Mouse (Mus musculus) forebrain, embryonic 11.5 days (tissue): ENCODE measurements around the gene Camk2n1. TPM values are rescaled to one million over a fixed set of nuclear protein-coding genes. Genes with fewer than 3 reads are reported as not detected.

Experiments used
- ATAC-seq: fragments of 200-750 bp; cut with Nextera tagmentation; replicated peaks from 2 replicates; pipeline ENCODE4 v1.8.0; 2017; ENCODE audit warnings: moderate TSS enrichment; ENCODE audit not compliant: low FRiP score
- DNase-seq: peaks from one replicate; pipeline ENCODE4 v3.0.0-alpha.2; 2017; ENCODE audit warnings: low spot score
- H3K27ac ChIP-seq: fragments of 300-500 bp; sonication (generic); 2 replicates; pipeline ENCODE4 v1.5.1; 2014; ENCODE audit warnings: low read depth, low read length
- H3K27me3 ChIP-seq: fragments of 300-500 bp; sonication (generic); 2 replicates; pipeline ENCODE4 v1.6.1; 2014; ENCODE audit warnings: mild to moderate bottlenecking, low read length, mixed read lengths; ENCODE audit not compliant: control insufficient read depth, insufficient read depth
- H3K36me3 ChIP-seq: fragments of 300-500 bp; sonication (generic); 2 replicates; pipeline ENCODE4 v1.6.1; 2014; ENCODE audit warnings: mild to moderate bottlenecking, low read length, moderate library complexity, mixed read lengths; ENCODE audit not compliant: control insufficient read depth, insufficient read depth
- H3K4me1 ChIP-seq: fragments of 300-500 bp; sonication (generic); replicated peaks from 2 replicates; pipeline ENCODE4 v1.6.1; 2014; ENCODE audit warnings: low read length, mixed read lengths; ENCODE audit not compliant: control insufficient read depth, insufficient read depth
- H3K4me2 ChIP-seq: fragments of 300-500 bp; sonication (generic); 2 replicates; pipeline ENCODE4 v1.6.1; 2014; ENCODE audit warnings: low read depth, mild to moderate bottlenecking, low read length, moderate library complexity, mixed read lengths; ENCODE audit not compliant: severe bottlenecking
- H3K4me3 ChIP-seq: fragments of 300-500 bp; sonication (generic); 2 replicates; pipeline ENCODE4 v1.5.1; 2014; ENCODE audit warnings: low read depth, low read length
- H3K9ac ChIP-seq: fragments of 300-500 bp; sonication (generic); 2 replicates; pipeline ENCODE4 v1.6.1; 2014; ENCODE audit warnings: low read length
- H3K9me3 ChIP-seq: fragments of 300-500 bp; sonication (generic); 2 replicates; pipeline ENCODE4 v1.6.1; 2016; ENCODE audit warnings: low read length, mixed read lengths; ENCODE audit not compliant: control insufficient read depth
- WGBS: fragments of 180-500 bp; shearing (Covaris S2); extraction: QIAGEN DNeasy Blood & Tissue Kit; methylation state at CpG from one replicate; pipeline ENCODE4 v1.1.7; 2014; 5-methylcytosine and 5-hydroxymethylcytosine counted together
- polyA plus RNA-seq: library from polyadenylated mRNA; unstranded; fragments of >200 nt; fragmentation: Nextera tagmentation; extraction: Ambion mirVana; gene quantifications from 2 replicates; pipeline ENCODE4 v1.2.1, GENCODE M21; 2014

Gene Camk2n1
- polyA plus RNA-seq, 1 experiment from 2014 or later = 2.5 TPM

- WGBS = 4% methylated on average over 19 of the region's 19 CpGs
- Histone ChIP-seq H3K27ac (no peak overlapping the region; the same call in 1 of the 2 replicates), H3K4me3 (peak overlapping the region; percentile 79), H3K4me2 (peak overlapping the region; percentile 78), H3K9me3 (no peaks in the 10 kb centered on the region), H3K9ac (no peak overlapping the region), H3K36me3 (no peaks in the 10 kb centered on the region), H3K27me3 (peaks cover 32% of the 10 kb centered on the region), H3K4me1 (peaks cover 20% of the 10 kb centered on the region)
- DNase-seq (peak; percentile 71), ATAC-seq (peak; percentile 26)
These were observed 889 bp upstream of the Camk2n1 start for GRCm38 (mm10) chr4:138453097-138453752.

DNA sequence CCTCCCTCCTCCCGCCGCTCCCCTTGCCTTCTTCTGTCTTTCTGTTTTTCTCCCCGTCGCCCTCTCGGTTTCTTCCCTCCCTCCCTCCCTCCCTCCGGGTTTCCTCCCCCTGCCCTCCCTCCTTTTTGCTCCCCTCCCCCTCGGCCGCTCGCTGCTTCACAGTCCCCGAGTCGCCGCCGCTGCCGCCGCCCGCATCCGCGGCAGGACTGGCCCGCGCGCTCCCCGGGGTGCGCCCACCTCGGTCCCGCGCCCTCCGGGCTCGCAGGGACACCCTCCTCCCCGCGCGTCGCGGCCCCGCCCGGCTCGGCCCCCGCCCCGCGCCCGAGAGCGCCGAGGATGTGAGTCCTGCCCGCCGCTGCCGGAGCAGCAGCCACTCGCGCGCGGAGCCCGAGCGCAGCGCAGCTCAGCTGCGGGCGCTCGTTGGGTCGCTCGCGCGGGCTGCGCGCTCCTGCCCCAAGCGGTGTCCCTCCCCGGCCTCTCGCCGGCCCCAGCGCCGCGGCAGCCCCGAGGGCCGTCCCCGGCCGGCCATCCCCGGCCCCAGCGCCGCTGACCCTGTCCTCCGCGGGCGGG, 542 bp downstream of the Camk2n1 start:
- Histone ChIP-seq H3K27me3 (peaks cover 32% of the 10 kb centered on the region), H3K9me3 (no peaks in the 10 kb centered on the region), H3K27ac (peak overlapping the region; percentile 53), H3K4me1 (peaks cover 20% of the 10 kb centered on the region), H3K9ac (peak overlapping the region; percentile 77), H3K4me2 (peak overlapping the region; percentile 78), H3K4me3 (peak overlapping the region; percentile 79), H3K36me3 (no peaks in the 10 kb centered on the region)
- DNase-seq (peak; percentile 86), ATAC-seq (peak; percentile 50)
- WGBS = under 1% methylated on average over 73 of the region's 78 CpGs

DNA sequence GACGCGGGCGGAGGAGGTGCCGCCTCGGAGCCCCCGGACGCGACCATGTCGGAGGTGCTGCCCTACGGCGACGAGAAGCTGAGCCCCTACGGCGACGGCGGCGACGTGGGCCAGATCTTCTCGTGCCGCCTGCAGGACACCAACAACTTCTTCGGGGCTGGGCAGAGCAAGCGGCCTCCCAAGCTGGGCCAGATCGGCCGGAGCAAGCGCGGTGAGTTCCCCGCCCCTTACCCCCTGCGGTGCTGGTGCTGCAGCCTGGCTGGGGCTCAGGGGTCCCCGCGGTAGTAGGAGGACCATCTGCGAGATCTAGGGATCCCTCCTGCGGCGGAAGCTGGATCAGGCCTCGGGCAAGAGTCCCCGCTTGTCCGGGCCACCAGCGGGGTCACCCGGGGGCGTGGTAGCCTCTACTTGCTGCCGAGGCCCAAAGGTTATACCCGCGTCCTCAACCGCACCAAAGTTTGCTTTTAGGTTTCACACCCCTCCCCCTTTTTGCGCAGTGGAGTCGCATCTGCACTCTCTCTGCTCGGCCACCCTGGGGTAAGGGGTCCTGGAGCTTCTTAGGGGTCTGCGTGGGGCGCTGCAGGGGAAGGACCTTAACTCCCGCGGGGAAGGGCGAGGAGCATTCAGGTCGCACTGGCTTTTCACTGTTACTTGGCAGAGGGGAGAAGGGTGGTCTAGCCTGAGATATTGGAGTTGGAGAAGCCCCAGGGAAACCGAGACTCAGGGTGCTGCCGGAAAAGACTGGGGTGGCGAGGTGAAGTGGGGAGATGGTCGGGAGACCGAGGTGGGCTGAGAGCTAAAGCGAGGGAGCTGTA, 1.2 kb downstream of the Camk2n1 start:
- DNase-seq = peak; percentile 75
- peaks cover 32% of the 10 kb centered on the region for H3K27me3 ChIP-seq
- H3K9me3 ChIP-seq = no peaks in the 10 kb centered on the region
- peak overlapping the region; percentile 53; the same call in 1 of the 2 replicates for H3K27ac ChIP-seq
- H3K4me3 ChIP-seq = peak overlapping the region; percentile 79
- under 1% methylated on average over 58 of the region's 58 CpGs for WGBS
- peak; percentile 40; the same call in 1 of the 2 replicates for ATAC-seq
- H3K4me2 ChIP-seq = peak overlapping the region; percentile 78
- peaks cover 20% of the 10 kb centered on the region for H3K4me1 ChIP-seq
- H3K36me3 ChIP-seq = no peaks in the 10 kb centered on the region
- peak overlapping the region; percentile 77 for H3K9ac ChIP-seq

DNA sequence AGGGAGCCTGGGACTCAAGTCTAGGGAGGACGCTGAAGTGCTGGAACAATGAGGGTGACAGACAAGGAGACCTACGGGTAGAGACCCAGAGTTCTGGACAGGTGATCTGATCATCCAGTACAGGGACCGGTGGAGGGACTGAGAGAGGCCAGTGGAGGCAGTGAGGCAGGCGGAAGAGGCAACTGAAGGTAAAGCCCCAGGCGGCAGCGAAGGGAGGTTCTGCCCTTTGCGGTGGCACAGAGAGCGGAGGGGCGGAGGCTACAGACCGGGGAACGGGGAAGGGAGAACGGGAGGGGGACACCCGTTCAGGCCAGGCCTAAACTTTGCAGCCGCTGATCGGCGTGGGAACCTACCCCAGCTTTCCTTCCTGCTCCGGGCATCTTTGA, 1.8 kb downstream of the Camk2n1 start:
- no peak for DNase-seq

DNA sequence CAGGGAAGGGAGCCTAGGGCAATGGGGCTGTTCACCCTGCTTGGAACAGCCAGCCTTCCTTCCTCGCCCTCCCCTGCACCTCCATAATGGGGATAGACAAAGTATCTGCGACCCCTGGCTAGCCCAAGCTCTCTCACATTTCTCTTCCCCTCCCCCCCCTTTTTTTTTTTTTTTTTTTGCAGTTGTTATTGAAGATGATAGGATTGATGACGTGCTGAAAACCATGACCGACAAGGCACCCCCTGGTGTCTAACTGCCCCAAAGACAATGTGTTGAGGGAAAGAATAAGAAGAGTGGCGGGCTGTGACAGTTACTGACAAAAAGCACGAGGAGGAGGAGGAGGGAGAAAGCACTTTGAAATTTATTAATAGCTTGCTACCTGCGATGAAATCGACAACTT, 2.4 kb downstream of the Camk2n1 start:
- H3K4me1 ChIP-seq = peaks cover 20% of the 10 kb centered on the region
- no peak for ATAC-seq
- peaks cover 31% of the 10 kb centered on the region for H3K27me3 ChIP-seq
- H3K4me3 ChIP-seq = peak overlapping the region; percentile 79
- H3K4me2 ChIP-seq = peak overlapping the region; percentile 78
- H3K27ac ChIP-seq = no peak overlapping the region
- H3K36me3 ChIP-seq = no peaks in the 10 kb centered on the region
- peak overlapping the region; percentile 77 for H3K9ac ChIP-seq
- H3K9me3 ChIP-seq = no peaks in the 10 kb centered on the region
- DNase-seq = no peak
- WGBS = 6% methylated on average over 8 of the region's 8 CpGs

More for the DNA sequence above, 1.8 kb downstream of the Camk2n1 start:
- peak overlapping the region; percentile 77 for H3K9ac ChIP-seq
- no peak for ATAC-seq
- peak overlapping the region; percentile 78 for H3K4me2 ChIP-seq
- peaks cover 20% of the 10 kb centered on the region for H3K4me1 ChIP-seq
- 1% methylated on average over 17 of the region's 17 CpGs for WGBS
- H3K27me3 ChIP-seq = peaks cover 32% of the 10 kb centered on the region
- H3K27ac ChIP-seq = no peak overlapping the region
- no peaks in the 10 kb centered on the region for H3K9me3 ChIP-seq
- no peaks in the 10 kb centered on the region for H3K36me3 ChIP-seq
- peak overlapping the region; percentile 79 for H3K4me3 ChIP-seq

- H3K4me1 ChIP-seq = peaks cover 20% of the 10 kb centered on the region
- no peaks in the 10 kb centered on the region for H3K9me3 ChIP-seq
- 0 out of 2 replicates have a peak overlapping the region, but pooled peaks have one; percentile 79 for H3K4me3 ChIP-seq
- no peak overlapping the region for H3K27ac ChIP-seq
- no peaks in the 10 kb centered on the region for H3K36me3 ChIP-seq
- H3K27me3 ChIP-seq = peaks cover 26% of the 10 kb centered on the region
- H3K9ac ChIP-seq = no peak overlapping the region
- no peak for ATAC-seq
- 57% methylated on average over 4 of the region's 4 CpGs for WGBS
- DNase-seq = no peak
- H3K4me2 ChIP-seq = no peak overlapping the region; the same call in 1 of the 2 replicates
These were observed 3.0 kb downstream of the Camk2n1 start for GRCm38 (mm10) chr4:138457091-138457490.

DNA sequence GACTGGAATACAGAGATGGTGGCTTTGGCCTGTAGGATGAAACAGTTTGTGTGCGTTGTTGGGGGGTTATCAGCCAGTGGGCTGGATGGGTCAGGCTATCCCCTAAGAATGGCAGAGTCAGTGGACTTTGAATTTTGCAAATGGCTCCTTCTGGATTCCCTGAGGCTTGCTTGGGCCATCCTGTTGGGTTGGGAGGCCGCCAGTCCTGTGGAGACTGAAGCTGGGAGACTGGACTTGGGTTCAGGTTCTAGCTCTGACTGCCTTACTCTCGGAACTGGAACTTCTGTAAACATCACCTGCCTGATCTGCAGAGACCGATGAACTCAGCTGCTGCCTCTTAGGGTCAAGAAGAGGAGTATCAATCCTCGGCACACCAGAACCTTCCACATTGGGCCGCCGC, 4.1 kb downstream of the Camk2n1 start:
- peaks cover 17% of the 10 kb centered on the region for H3K4me1 ChIP-seq
- DNase-seq (no peak), ATAC-seq (no peak)
- no peaks in the 10 kb centered on the region for H3K9me3 ChIP-seq
- H3K36me3 ChIP-seq = no peaks in the 10 kb centered on the region
- no peak overlapping the region for H3K4me2 ChIP-seq
- no peak overlapping the region for H3K4me3 ChIP-seq
- H3K27me3 ChIP-seq = peaks cover 16% of the 10 kb centered on the region
- H3K9ac ChIP-seq = no peak overlapping the region
- no peak overlapping the region for H3K27ac ChIP-seq
- 82% methylated on average over 7 of the region's 7 CpGs for WGBS

DNA sequence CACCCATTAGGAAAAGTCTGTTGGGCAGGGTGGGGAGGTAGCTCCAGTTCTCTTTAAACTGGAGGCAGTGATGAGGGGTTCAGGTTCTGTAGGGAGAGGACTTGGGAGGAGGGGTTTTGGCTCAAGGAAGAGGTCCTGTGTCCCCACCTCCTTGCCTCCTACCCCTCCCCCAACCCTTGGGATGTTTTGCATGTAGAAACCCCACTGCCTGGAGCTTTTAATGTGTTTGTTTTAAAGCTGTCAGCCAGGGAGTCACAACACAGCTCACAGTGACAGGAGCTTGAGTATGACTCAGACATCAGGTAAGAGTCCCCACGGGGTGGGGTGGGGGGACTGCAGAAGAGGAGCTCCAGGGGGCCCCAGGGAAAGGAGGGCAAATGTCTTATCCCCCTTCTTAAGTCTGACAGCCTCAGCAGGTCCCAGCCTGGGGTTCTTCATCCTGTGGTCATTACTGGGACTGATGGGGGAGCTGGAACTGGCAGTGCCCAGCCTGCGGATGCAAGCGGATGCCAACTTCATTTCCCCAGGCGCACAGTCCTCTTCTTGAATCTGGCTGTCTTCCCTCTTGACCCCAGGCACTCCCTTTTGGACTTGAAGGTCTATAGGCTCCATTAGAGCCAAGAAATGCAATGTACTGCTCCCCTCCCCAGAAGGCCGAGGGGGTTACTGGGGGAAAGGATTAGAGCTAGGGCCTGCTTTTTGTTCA, 4.8 kb downstream of the Camk2n1 start:
- DNase-seq (no peak), ATAC-seq (no peak)
- Histone ChIP-seq H3K27ac (no peak overlapping the region), H3K4me2 (no peak overlapping the region), H3K9ac (no peak overlapping the region), H3K4me1 (peaks cover 18% of the 10 kb centered on the region), H3K27me3 (peaks cover 10% of the 10 kb centered on the region), H3K9me3 (no peaks in the 10 kb centered on the region), H3K36me3 (no peaks in the 10 kb centered on the region), H3K4me3 (no peak overlapping the region)
- 60% methylated on average over 5 of the region's 5 CpGs for WGBS
